Mouse (Mus musculus): ENCODE results near the gene Rasgef1b.

- TF ChIP-seq CTCF (IDR thresholded peaks at IDR 0.05; ENCODE audit: insufficient read depth, low read length) (no peak), POLR2A (IDR thresholded peaks at IDR 0.05; ENCODE audit: borderline replicate concordance, extremely low read depth, low read depth, low read length) (no peak)
These were observed 276.9 kb downstream of the Rasgef1b start for GRCm38 (mm10) chr5:99451939-99452338.
